Mouse (Mus musculus): ENCODE data around the gene Trim17.

GRCm38 (mm10) chr11:58999830-59000229 is 45.3 kb downstream of the Trim17 start:
- TF ChIP-seq CTCF (conservative IDR thresholded peaks at IDR 0.05; ENCODE audit: low read length) = no peak
- TF ChIP-seq POU5F1 (IDR thresholded peaks at IDR 0.05; ENCODE audit: borderline replicate concordance, low read length) = no peak
- no peak for TF ChIP-seq NANOG (IDR thresholded peaks at IDR 0.05; ENCODE audit: borderline replicate concordance, low read length)

Data from E14TG2a.4 (cell line).